Mouse (Mus musculus): Measurements from ENCODE around the gene Prdx5.

- no peak for TF ChIP-seq CTCF (IDR thresholded peaks at IDR 0.05; ENCODE audit: low read depth, low read length)
- no peak for TF ChIP-seq POLR2A (IDR thresholded peaks at IDR 0.05; ENCODE audit: insufficient read depth, low read length)
These were observed 24.5 kb upstream of the Prdx5 start, which contains the start of gene Kcnk4 for GRCm38 (mm10) chr19:6934195-6934977.

All from ES-Bruce4 (cell line).